Mouse (Mus musculus) myocyte (in vitro differentiated cells): Measurements from ENCODE around the gene Lipk.

ENCODE experiments used
- CEBPB ChIP-seq: IDR thresholded peaks from 2 replicates; pipeline ENCODE4 v1.6.1; 2011; ENCODE audit warnings: mild to moderate bottlenecking, moderate library complexity; ENCODE audit not compliant: poor library complexity, insufficient read depth, severe bottlenecking
- E2F4 ChIP-seq: IDR thresholded peaks from one replicate; pipeline ENCODE4 v1.6.1; 2011; ENCODE audit warnings: mild to moderate bottlenecking, control low read depth, moderate library complexity; ENCODE audit not compliant: insufficient read depth
- MAX ChIP-seq: IDR thresholded peaks from one replicate; pipeline ENCODE4 v1.6.1; 2011; ENCODE audit warnings: low read depth, mild to moderate bottlenecking, control low read depth
- MYOG ChIP-seq, 3 experiments: IDR thresholded peaks; one replicate each; pipeline ENCODE4 v1.6.1; 2011; ENCODE audit warnings: control low read depth in 2 of 3, low read depth in 2 of 3, mild to moderate bottlenecking in 2 of 3; ENCODE audit not compliant: insufficient read length in 2 of 3, control insufficient read depth in 1 of 3, insufficient read depth in 1 of 3
- POLR2A ChIP-seq: IDR thresholded peaks from one replicate; pipeline ENCODE4 v1.6.1; 2011; ENCODE audit warnings: low read depth, mild to moderate bottlenecking, control low read depth, moderate library complexity; ENCODE audit not compliant: insufficient read length
- POLR2AphosphoS2 ChIP-seq: IDR thresholded peaks from one replicate; pipeline ENCODE4 v1.6.1; 2011; ENCODE audit warnings: low read depth, control low read depth; ENCODE audit not compliant: insufficient read length
- REST ChIP-seq: IDR thresholded peaks from one replicate; pipeline ENCODE4 v1.6.1; 2011; ENCODE audit warnings: mild to moderate bottlenecking, control low read depth, moderate library complexity; ENCODE audit not compliant: insufficient read depth, insufficient read length
- TCF12 ChIP-seq: IDR thresholded peaks from one replicate; pipeline ENCODE4 v1.6.1; 2011; ENCODE audit warnings: mild to moderate bottlenecking, control low read depth; ENCODE audit not compliant: poor library complexity, insufficient read depth, severe bottlenecking
- TCF3 ChIP-seq: IDR thresholded peaks from one replicate; pipeline ENCODE4 v1.6.1; 2011; ENCODE audit warnings: low read depth, control low read depth; ENCODE audit not compliant: insufficient read length
- USF1 ChIP-seq: IDR thresholded peaks from one replicate; pipeline ENCODE4 v1.6.1; 2011; ENCODE audit warnings: low read depth, mild to moderate bottlenecking, control low read depth, moderate library complexity

- TF ChIP-seq MAX, result no peak
- no peak for TF ChIP-seq TCF12
- no peak for TF ChIP-seq POLR2A
- TF ChIP-seq E2F4, result no peak
- TF ChIP-seq POLR2AphosphoS2, result no peak
- TF ChIP-seq CEBPB, result no peak
- no peak for TF ChIP-seq MYOG (IDR thresholded peaks at IDR 0.05; ENCODE audit: control insufficient read depth in 1 of 3, insufficient read depth in 1 of 3, insufficient read length in 2 of 3, low read depth in 2 of 3)
- no peak for TF ChIP-seq TCF3
- no peak for TF ChIP-seq USF1
- TF ChIP-seq REST, result no peak
Observed at GRCm38 (mm10) chr19:33983043-33983442, 25.0 kb upstream of the Lipk start.
